Comparison of ENCODE assay signal across 8 mouse cellular contexts in genomic region chr5:136566001-136566811, GRCm38 (mm10). TPM values are rescaled to one million over a fixed set of nuclear protein-coding genes. Genes with fewer than 3 reads are reported as not detected.
A peak's percentile ranks its signal among the peaks of the same experiment; 100 is the strongest.
DNase-seq lines count a peak whose midpoint lies in the region; ATAC-seq and TF ChIP-seq lines count a peak whose summit lies in the region.

No protein-coding gene starts in this region.

- peaks cover 37% of the 10 kb centered on the region for H3K27me3 ChIP-seq in embryonic facial prominence, embryonic 14.5 days (replicated peaks; ENCODE audit: control insufficient read depth, insufficient read depth, low read length)
- no peaks in the 10 kb centered on the region for H3K27me3 ChIP-seq in kidney, adult 2 months (replicated peaks; ENCODE audit: control insufficient read depth, insufficient read depth, low read length)
- H3K27me3 ChIP-seq in midbrain, embryonic 15.5 days (replicated peaks), result peaks cover 26% of the 10 kb centered on the region
- 0 out of 2 replicates have a peak, but pooled peaks cover 3% of the 10 kb centered on the region for H3K27me3 ChIP-seq in spleen, adult 2 months (ENCODE audit: control insufficient read depth, insufficient read depth, low read length)

- 0 out of 2 replicates have a peak, but pooled peaks have one; percentile 2 for TF ChIP-seq CTCF in kidney, adult 2 months (conservative IDR thresholded peaks at IDR 0.05; ENCODE audit: insufficient read depth, insufficient read length, low read depth, low read length)
- TF ChIP-seq CTCF in spleen, adult 2 months (IDR thresholded peaks at IDR 0.05; ENCODE audit: extremely low read depth, insufficient read depth, insufficient read length, insufficient replicate concordance), result no peak

- H3K4me2 ChIP-seq in embryonic facial prominence, embryonic 14.5 days (ENCODE audit: low read depth, low read length), result peak overlapping the region; percentile 99
- H3K4me2 ChIP-seq in midbrain, embryonic 15.5 days, result peak overlapping the region; percentile 99

- H3K4me1 ChIP-seq in embryonic facial prominence, embryonic 14.5 days (ENCODE audit: control insufficient read depth, insufficient read depth, low read length), result peaks cover 37% of the 10 kb centered on the region
- H3K4me1 ChIP-seq in kidney, adult 2 months (ENCODE audit: control insufficient read depth, insufficient read depth, low read length), result peaks cover 18% of the 10 kb centered on the region
- H3K4me1 ChIP-seq in midbrain, embryonic 15.5 days, result peaks cover 41% of the 10 kb centered on the region
- peaks cover 8% of the 10 kb centered on the region for H3K4me1 ChIP-seq in spleen, adult 2 months (ENCODE audit: control insufficient read depth, insufficient read depth, insufficient read length)

- H3K4me3 ChIP-seq in embryonic facial prominence, embryonic 14.5 days (ENCODE audit: low read depth, low read length), result peak overlapping the region; percentile 88
- peak overlapping the region; percentile 100 for H3K4me3 ChIP-seq in kidney, adult 2 months (ENCODE audit: insufficient read depth, low read depth, low read length)
- H3K4me3 ChIP-seq in midbrain, embryonic 15.5 days, result peak overlapping the region; percentile 99
- peak overlapping the region; percentile 100 for H3K4me3 ChIP-seq in spleen, adult 2 months (ENCODE audit: extremely low read depth, insufficient read depth, insufficient read length)

- WGBS in embryonic facial prominence, embryonic 14.5 days, result 0% methylated on average over 34 of the region's 79 CpGs
- WGBS in kidney, adult 2 months, result under 1% methylated on average over 62 of the region's 79 CpGs
- under 1% methylated on average over 68 of the region's 79 CpGs for WGBS in midbrain, embryonic 15.5 days
- WGBS in spleen, adult 2 months, result under 1% methylated on average over 58 of the region's 79 CpGs

- H3K9ac ChIP-seq in embryonic facial prominence, embryonic 14.5 days (ENCODE audit: low read depth, low read length), result peak overlapping the region; percentile 88
- H3K9ac ChIP-seq in midbrain, embryonic 15.5 days, result peak overlapping the region; percentile 97

- peak; percentile 47 to 64 for DNase-seq in left cerebral cortex, adult 18-20 months (ENCODE audit: low spot score in 2 of 2)
- no peak for DNase-seq in left cerebral cortex, adult 11 months (ENCODE audit: low spot score)
- peak; percentile 64 for DNase-seq in embryonic facial prominence, embryonic 14.5 days (ENCODE audit: low spot score)
- DNase-seq in heart, adult 8-10 months (ENCODE audit: low spot score), result peak; percentile 42
- peak; percentile 74 for DNase-seq in kidney, adult 2 months
- DNase-seq in liver, result peak; percentile 70
- DNase-seq in spleen, adult 2 months (ENCODE audit: low read depth in 1 of 2, low spot score in 2 of 2), result peak in 1 of 2 experiments; percentile 54

- peak overlapping the region; percentile 85 for H3K27ac ChIP-seq in embryonic facial prominence, embryonic 14.5 days (replicated peaks; ENCODE audit: low read depth, low read length)
- H3K27ac ChIP-seq in kidney, adult 2 months (ENCODE audit: insufficient read depth, low read depth, low read length), result peak overlapping the region; percentile 98
- H3K27ac ChIP-seq in midbrain, embryonic 15.5 days, result peak overlapping the region; percentile 97
- H3K27ac ChIP-seq in spleen, adult 2 months (ENCODE audit: insufficient read depth, low read length), result peak overlapping the region; percentile 83

- no peak for TF ChIP-seq POLR2A in kidney, adult 2 months (IDR thresholded peaks at IDR 0.05; ENCODE audit: low read depth, low read length)
- no peak for TF ChIP-seq POLR2A in spleen, adult 2 months (IDR thresholded peaks at IDR 0.05; ENCODE audit: low read depth, low read length)

- no peaks in the 10 kb centered on the region for H3K36me3 ChIP-seq in embryonic facial prominence, embryonic 14.5 days (ENCODE audit: control insufficient read depth, insufficient read depth, low read length)
- no peaks in the 10 kb centered on the region for H3K36me3 ChIP-seq in kidney, adult 2 months (ENCODE audit: control insufficient read depth, insufficient read depth, low read length)
- H3K36me3 ChIP-seq in midbrain, embryonic 15.5 days (replicated peaks), result no peaks in the 10 kb centered on the region
- H3K36me3 ChIP-seq in spleen, adult 2 months (ENCODE audit: control insufficient read depth, insufficient read depth, low read length), result no peaks in the 10 kb centered on the region

- H3K9me3 ChIP-seq in embryonic facial prominence, embryonic 14.5 days (ENCODE audit: control insufficient read depth, low read length), result no peaks in the 10 kb centered on the region
- H3K9me3 ChIP-seq in midbrain, embryonic 15.5 days, result no peaks in the 10 kb centered on the region

- ATAC-seq in embryonic facial prominence, embryonic 14.5 days (ENCODE audit: low read depth), result peak; percentile 27
- ATAC-seq in midbrain, embryonic 15.5 days (replicated peaks), result peak; percentile 59

RNA-seq across cellular contexts. Expression of gene Cux1, which starts 1.1 kb away (rescaled TPM):
- total RNA-seq in left cerebral cortex, adult 18-20 months (2021), result 100 to 1,000 TPM; 104 to 116 TPM
- 60.6 and 65.5 TPM in 2 replicates for polyA plus RNA-seq in embryonic facial prominence, embryonic 14.5 days (2014; fragmentation: Nextera tagmentation; extraction: Ambion mirVana)
- total RNA-seq in heart, adult 8-10 months (2022), result 100 to 1,000 TPM in 1 of 4 experiments, 10 to 100 TPM in 3; 79.3 to 102 (median 88.5) TPM
- 126 and 136 TPM in 2 replicates for polyA plus RNA-seq in kidney, adult 2 months (2012; rRNA removed)
- polyA plus RNA-seq in midbrain, embryonic 15.5 days (2015; fragmentation: Nextera tagmentation; extraction: Ambion mirVana), result 114 and 121 TPM in 2 replicates
- polyA plus RNA-seq in spleen, adult 2 months (2012; rRNA removed), result 24.7 and 28.4 TPM in 2 replicates
